Mouse (Mus musculus) gastrocnemius, postnatal 4 days (tissue): ENCODE results near the gene Mark2. TPM values are rescaled to one million over a fixed set of nuclear protein-coding genes. Genes with fewer than 3 reads are reported as not detected.
"Not testable (repeated sequence)": the region's sequence is repeated elsewhere in the genome, so short reads cannot be mapped to it uniquely, and the experiment has no call there.

Experiments
- DNase-seq, 2 experiments: peaks; one replicate each; pipeline ENCODE4 v3.0.0; 2021 to 2022; ENCODE audit warnings: low spot score in 2 of 2, mixed read lengths in 2 of 2
- long read RNA-seq, 2 experiments: library from polyadenylated mRNA; stranded (forward); transcript quantifications; one replicate each; pipeline ENCODE4 v2.0.0; 2021
- total RNA-seq, 2 experiments: library from RNA; stranded (reverse); gene quantifications; 2 replicates each; pipeline ENCODE4 v1.2.3; 2021

Gene Mark2
- total RNA-seq = 10 to 100 TPM; 45.1 to 46.3 TPM
- long read RNA-seq, experiment 1, full-length matches to known transcripts = 24 of 43 reads
- long read RNA-seq, experiment 1, partial matches to known transcripts = 3 of 43 reads
- long read RNA-seq, experiment 1, other reads (novel, unspliced or antisense) = 16 of 43 reads
- long read RNA-seq, experiment 2, full-length matches to known transcripts = 37 of 61 reads
- long read RNA-seq, experiment 2, partial matches to known transcripts = 5 of 61 reads
- long read RNA-seq, experiment 2, other reads (novel, unspliced or antisense) = 19 of 61 reads

GRCm38 (mm10) chr19:7341512-7342397, at the start of gene Mark2:
Gene Mark2 (minus strand): TSS chr19:7341860.
- peak; percentile 97 to 100 for DNase-seq

GRCm38 (mm10) chr19:7388488-7388887, 46.8 kb upstream of the Mark2 start:
- DNase-seq = no peak

- no peak for DNase-seq
Measured at GRCm38 (mm10) chr19:7386042-7386441, 44.4 kb upstream of the Mark2 start.

GRCm38 (mm10) chr19:7382903-7383865, 41.5 kb upstream of the Mark2 start, which contains the start of gene Spindoc:
Gene Spindoc (minus strand): TSS chr19:7382994.
- DNase-seq = peak; percentile 98

GRCm38 (mm10) chr19:7382248-7382902, 40.7 kb upstream of the Mark2 start:
- peak; percentile 53 to 67 for DNase-seq

GRCm38 (mm10) chr19:7381906-7382247, 40.2 kb upstream of the Mark2 start:
- no peak for DNase-seq

GRCm38 (mm10) chr19:7377639-7378038, 36.0 kb upstream of the Mark2 start:
- DNase-seq = no peak

GRCm38 (mm10) chr19:7374491-7374890, 32.8 kb upstream of the Mark2 start:
- no peak for DNase-seq

- not testable (repeated sequence) for DNase-seq
Measured at GRCm38 (mm10) chr19:7369469-7369868, 27.8 kb upstream of the Mark2 start.

- DNase-seq = no peak
Measured at GRCm38 (mm10) chr19:7353636-7354035, 12.0 kb upstream of the Mark2 start.

GRCm38 (mm10) chr19:7352809-7353495, 11.3 kb upstream of the Mark2 start:
- DNase-seq = peak in 1 of 2 experiments; percentile 29

- DNase-seq = no peak
Measured at GRCm38 (mm10) chr19:7349993-7350392, 8.3 kb upstream of the Mark2 start.

GRCm38 (mm10) chr19:7345235-7345755, 3.6 kb upstream of the Mark2 start:
- peak in 1 of 2 experiments; percentile 19 for DNase-seq

GRCm38 (mm10) chr19:7342646-7343045, 986 bp upstream of the Mark2 start:
- DNase-seq = no peak

GRCm38 (mm10) chr19:7340780-7341475, 732 bp downstream of the Mark2 start:
- peak in 1 of 2 experiments; percentile 21 for DNase-seq

- DNase-seq = no peak
Measured at GRCm38 (mm10) chr19:7340371-7340779, 1.3 kb downstream of the Mark2 start.

GRCm38 (mm10) chr19:7339867-7340266, 1.8 kb downstream of the Mark2 start:
- DNase-seq = no peak

GRCm38 (mm10) chr19:7339026-7339425, 2.6 kb downstream of the Mark2 start:
- DNase-seq = no peak

- no peak for DNase-seq
Measured at GRCm38 (mm10) chr19:7337781-7338342, 3.8 kb downstream of the Mark2 start.
